Mouse (Mus musculus) hindbrain, postnatal 0 days (tissue): Measurements from ENCODE around the gene Atp5d. TPM values are rescaled to one million over a fixed set of nuclear protein-coding genes. Genes with fewer than 3 reads are reported as not detected.

ENCODE experiments used
- ATAC-seq: fragments of 200-750 bp; cut with Nextera tagmentation; 2 replicates; pipeline ENCODE4 v1.8.0; 2017; ENCODE audit warnings: mild to moderate bottlenecking, moderate TSS enrichment, moderate library complexity
- DNase-seq: peaks from one replicate; pipeline ENCODE4 v3.0.0-alpha.2; 2015; ENCODE audit warnings: low spot score
- H3K27ac ChIP-seq: fragments of 300-500 bp; sonication (generic); 2 replicates; pipeline ENCODE4 v1.5.1; 2014; ENCODE audit warnings: mild to moderate bottlenecking
- H3K27me3 ChIP-seq: fragments of 300-500 bp; sonication (generic); 2 replicates; pipeline ENCODE4 v1.6.1; 2014; ENCODE audit warnings: low read length, mixed read lengths; ENCODE audit not compliant: insufficient read depth
- H3K36me3 ChIP-seq: fragments of 300-500 bp; sonication (generic); 2 replicates; pipeline ENCODE4 v1.6.1; 2014; ENCODE audit warnings: low read length, mixed read lengths; ENCODE audit not compliant: insufficient read depth
- H3K4me1 ChIP-seq: fragments of 300-500 bp; sonication (generic); 2 replicates; pipeline ENCODE4 v1.6.1; 2014; ENCODE audit warnings: antibody characterized with exemption, low read length, mixed read lengths; ENCODE audit not compliant: insufficient read depth
- H3K4me2 ChIP-seq: fragments of 300-500 bp; sonication (generic); 2 replicates; pipeline ENCODE4 v1.6.1; 2014; ENCODE audit warnings: low read depth, mild to moderate bottlenecking, low read length, moderate library complexity, mixed read lengths
- H3K4me3 ChIP-seq: fragments of 300-500 bp; sonication (generic); 2 replicates; pipeline ENCODE4 v1.5.1; 2014; ENCODE audit warnings: low read length
- H3K9ac ChIP-seq: fragments of 300-500 bp; sonication (generic); replicated peaks from 2 replicates; pipeline ENCODE4 v1.6.1; 2014; ENCODE audit warnings: mild to moderate bottlenecking, low read length, moderate library complexity, mixed read lengths
- H3K9me3 ChIP-seq: fragments of 300-500 bp; sonication (generic); 2 replicates; pipeline ENCODE4 v1.6.1; 2016; ENCODE audit warnings: low read length, mixed read lengths
- CTCF ChIP-seq: IDR thresholded peaks from 2 replicates; pipeline ENCODE4 v1.5.1; 2016; ENCODE audit warnings: antibody characterized with exemption, control low read depth, low read depth
- WGBS: fragments of 180-500 bp; shearing (Covaris S2); extraction: QIAGEN DNeasy Blood & Tissue Kit; methylation state at CpG from one replicate; pipeline ENCODE4 v1.1.7; 2014; 5-methylcytosine and 5-hydroxymethylcytosine counted together
- polyA plus RNA-seq: library from polyadenylated mRNA; unstranded; fragments of >200 nt; fragmentation: Nextera tagmentation; extraction: Ambion mirVana; gene quantifications from 2 replicates; pipeline ENCODE4 v1.2.1, GENCODE M21; 2015
- total RNA-seq: library from RNA; depleted of rRNA; stranded (reverse); fragments of >200 nt; gene quantifications from 2 replicates; pipeline ENCODE4 v1.2.3, GENCODE M21; 2014; rRNA removed

Atp5d gene
- total RNA-seq (273 and 303 TPM in 2 replicates), polyA plus RNA-seq (733 and 736 TPM in 2 replicates)

DNA sequence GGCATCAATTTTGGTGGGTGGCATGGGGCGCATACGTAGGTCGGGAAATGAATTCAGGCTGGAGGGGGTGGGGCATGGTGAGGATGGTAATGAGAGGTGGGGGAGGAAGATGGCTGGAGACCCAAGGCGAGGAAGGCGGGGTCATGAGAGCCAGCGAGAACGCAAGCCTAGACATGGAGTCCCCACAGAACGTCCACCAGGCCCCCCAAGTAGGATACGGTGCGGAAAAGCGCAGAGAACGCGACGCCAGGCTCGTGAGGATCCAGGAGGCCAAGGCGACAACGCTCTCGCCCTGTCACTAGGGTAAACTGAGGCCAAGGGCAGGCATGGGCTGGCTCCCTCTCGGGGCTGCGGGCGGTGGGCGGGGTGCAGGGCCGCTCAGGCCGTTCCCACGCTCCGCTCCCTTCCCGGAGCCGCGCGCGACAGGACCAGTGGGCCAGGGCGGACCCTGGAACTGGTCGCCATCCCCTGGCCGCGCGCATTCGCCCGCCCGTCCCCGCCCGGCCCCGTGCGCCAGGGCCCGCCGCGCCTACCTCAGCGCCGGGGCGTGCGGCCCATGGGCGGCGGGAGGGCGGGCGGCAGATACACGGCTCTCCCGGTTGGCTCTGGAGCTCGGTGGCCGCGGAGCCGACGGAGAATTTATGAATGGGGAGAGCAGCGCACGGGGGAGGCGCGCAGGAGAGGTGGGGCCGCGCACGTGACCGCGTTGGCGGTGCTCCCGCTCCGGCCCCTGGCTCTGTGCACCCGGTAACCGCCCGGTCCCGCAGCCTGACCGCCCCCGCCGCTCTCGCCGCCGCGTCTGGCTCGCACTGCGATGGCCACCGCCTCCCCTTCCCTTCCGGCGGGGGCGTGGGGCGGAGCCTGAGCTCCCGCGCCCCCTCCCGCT is at the start of gene Atp5d:
Atp5d (plus strand) TSS at position 80 of the 886 bp plus-strand sequence.
- ATAC-seq (peak; percentile 16), DNase-seq (peak; percentile 89)
- H3K9ac ChIP-seq = peak within 1 kb of the TSS; percentile 86
- H3K27me3 ChIP-seq = no peaks in the 10 kb centered on the region
- H3K27ac ChIP-seq = peak within 1 kb of the TSS; percentile 97
- H3K36me3 ChIP-seq = peaks cover 18% of the 10 kb centered on the region
- no peaks in the 10 kb centered on the region for H3K9me3 ChIP-seq
- H3K4me3 ChIP-seq = peak within 1 kb of the TSS; percentile 76
- H3K4me2 ChIP-seq = peak within 1 kb of the TSS; percentile 91
- peaks cover 24% of the 10 kb centered on the region for H3K4me1 ChIP-seq
- no peak for TF ChIP-seq CTCF
- WGBS = under 1% methylated on average over 83 of the region's 94 CpGs

DNA sequence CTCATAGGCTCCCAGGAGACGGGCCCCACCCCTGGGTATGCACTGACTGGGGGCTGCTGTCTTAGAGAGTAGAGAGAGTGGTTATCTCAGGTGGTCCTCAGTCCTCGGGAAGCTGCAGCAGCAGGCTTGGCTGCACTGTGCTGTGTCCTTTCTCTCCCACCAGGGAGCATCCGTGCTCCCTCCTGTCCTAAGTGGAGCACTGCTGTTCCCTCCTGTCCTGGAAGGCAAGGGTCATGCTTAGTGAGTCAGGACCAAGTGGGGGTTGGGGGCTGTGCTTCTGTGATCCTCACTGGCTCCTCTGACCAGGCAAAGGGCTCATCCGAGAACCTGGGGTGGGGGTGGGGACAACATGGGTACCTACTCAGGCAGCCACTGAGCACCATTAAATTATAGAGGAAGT is 49.3 kb upstream of the Atp5d start:
- ATAC-seq (0 out of 2 replicates have a peak, but pooled peaks have one; percentile 24), DNase-seq (no peak)
- Histone ChIP-seq H3K27ac (no peak overlapping the region), H3K4me2 (no peak overlapping the region), H3K27me3 (no peaks in the 10 kb centered on the region), H3K36me3 (no peaks in the 10 kb centered on the region; the same call in 1 of the 2 replicates), H3K9ac (no peak overlapping the region), H3K4me1 (no peaks in the 10 kb centered on the region), H3K9me3 (no peaks in the 10 kb centered on the region), H3K4me3 (no peak overlapping the region)
- no peak for TF ChIP-seq CTCF
- WGBS = 59% methylated on average over 4 of the region's 4 CpGs

DNA sequence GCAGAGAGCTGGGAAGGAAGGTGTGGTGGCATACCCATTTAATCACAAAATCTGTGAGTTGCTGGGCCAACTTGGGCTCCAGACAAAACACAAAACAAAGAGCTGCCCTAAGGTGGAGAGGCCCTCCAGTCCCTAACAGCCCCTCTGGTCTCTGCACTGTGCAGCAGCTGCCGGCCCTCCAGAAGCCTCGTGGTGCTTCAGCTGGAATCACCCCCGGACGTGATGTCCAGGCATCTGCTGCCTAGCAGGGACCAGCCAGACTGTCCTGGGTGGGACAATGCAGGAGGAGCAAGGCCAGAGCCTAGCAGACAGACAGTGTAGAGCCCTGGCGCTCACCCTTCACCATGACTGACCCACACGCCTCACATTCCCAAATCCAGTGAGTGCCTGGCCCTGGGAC is 46.9 kb upstream of the Atp5d start:
- Histone ChIP-seq H3K4me1 (no peaks in the 10 kb centered on the region), H3K9ac (no peak overlapping the region), H3K36me3 (no peaks in the 10 kb centered on the region), H3K9me3 (no peaks in the 10 kb centered on the region), H3K27ac (no peak overlapping the region), H3K4me3 (no peak overlapping the region), H3K27me3 (no peaks in the 10 kb centered on the region), H3K4me2 (no peak overlapping the region)
- 75% methylated on average over 6 of the region's 6 CpGs for WGBS
- DNase-seq (no peak), ATAC-seq (no peak)
- no peak for TF ChIP-seq CTCF

DNA sequence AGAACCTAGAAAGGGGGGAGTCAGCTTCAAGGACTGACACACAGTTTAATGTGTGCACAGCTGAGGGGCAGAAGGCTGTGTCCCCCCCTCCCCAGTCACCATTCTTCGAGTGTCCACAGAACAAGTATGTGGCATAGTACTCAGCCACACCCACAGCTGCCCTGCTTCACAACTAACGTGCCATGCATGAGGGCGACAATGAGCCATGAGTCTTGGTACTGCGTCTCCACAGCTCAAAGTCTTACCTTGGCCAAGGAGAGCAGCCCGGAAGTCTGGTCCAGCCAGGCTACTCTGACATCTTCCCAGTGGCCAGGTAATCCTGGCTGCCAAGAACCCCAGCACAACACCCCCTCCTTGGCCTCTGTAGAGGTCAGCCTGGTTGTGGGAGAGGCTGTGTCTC is 45.7 kb upstream of the Atp5d start:
- ATAC-seq = no peak
- no peak overlapping the region for H3K4me3 ChIP-seq

DNA sequence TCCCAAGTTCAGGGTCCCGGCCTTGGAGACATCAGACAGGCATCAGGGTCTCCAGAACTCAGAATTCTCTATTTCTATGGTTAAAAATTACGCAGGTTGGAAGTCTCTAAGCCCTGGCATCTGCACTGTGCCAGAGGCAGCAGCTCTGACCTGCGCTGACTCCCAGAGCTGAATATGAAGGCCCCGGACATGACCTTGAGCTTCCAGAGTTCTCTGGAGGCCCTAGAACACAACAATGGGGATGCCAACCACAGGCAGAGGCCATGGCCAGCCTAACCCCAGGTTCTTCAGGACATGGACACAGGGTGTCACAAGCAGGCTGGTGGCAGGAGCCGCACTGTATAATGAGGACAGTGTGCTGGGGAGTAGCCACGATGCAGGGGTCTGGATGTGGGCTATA is 44.3 kb upstream of the Atp5d start:
- H3K27ac ChIP-seq = no peak overlapping the region
- no peak overlapping the region for H3K4me3 ChIP-seq
- H3K9me3 ChIP-seq = no peaks in the 10 kb centered on the region
- H3K27me3 ChIP-seq = no peaks in the 10 kb centered on the region
- 94% methylated on average over 6 of the region's 6 CpGs for WGBS
- DNase-seq = no peak
- no peaks in the 10 kb centered on the region for H3K36me3 ChIP-seq
- H3K4me1 ChIP-seq = no peaks in the 10 kb centered on the region
- TF ChIP-seq CTCF = no peak
- no peak overlapping the region for H3K4me2 ChIP-seq
- no peak overlapping the region for H3K9ac ChIP-seq
- no peak for ATAC-seq

More for the DNA sequence above, 45.7 kb upstream of the Atp5d start:
- no peak overlapping the region for H3K9ac ChIP-seq
- no peak overlapping the region for H3K4me2 ChIP-seq
- no peak for DNase-seq
- no peaks in the 10 kb centered on the region for H3K9me3 ChIP-seq
- H3K4me1 ChIP-seq = no peaks in the 10 kb centered on the region
- H3K36me3 ChIP-seq = no peaks in the 10 kb centered on the region
- 81% methylated on average over 5 of the region's 5 CpGs for WGBS
- no peaks in the 10 kb centered on the region for H3K27me3 ChIP-seq
- no peak overlapping the region for H3K27ac ChIP-seq
- no peak for TF ChIP-seq CTCF

DNA sequence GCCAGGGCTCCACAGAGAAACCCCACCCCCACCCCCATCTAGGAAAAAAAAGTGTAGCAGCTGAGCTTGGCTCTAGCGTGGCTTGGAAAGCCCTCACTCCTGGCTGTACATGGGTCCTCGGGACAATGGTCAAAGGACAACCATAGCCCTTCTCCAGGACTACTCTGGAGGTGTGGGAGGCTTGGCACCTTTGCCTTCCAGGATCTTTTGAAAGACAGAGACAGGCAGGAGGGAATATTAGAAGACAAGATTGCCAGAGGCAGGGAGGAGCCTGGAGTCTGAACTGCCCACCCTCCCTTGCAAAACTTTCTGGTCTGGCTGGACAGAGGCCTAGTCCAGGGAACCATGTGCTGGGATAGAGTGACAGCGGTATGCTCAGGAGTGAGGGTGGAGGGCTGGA is 43.7 kb upstream of the Atp5d start:
- H3K36me3 ChIP-seq = no peaks in the 10 kb centered on the region
- ATAC-seq (no peak), DNase-seq (no peak)
- WGBS = 81% methylated on average over 3 of the region's 3 CpGs
- H3K4me2 ChIP-seq = no peak overlapping the region
- H3K27ac ChIP-seq = no peak overlapping the region
- TF ChIP-seq CTCF = no peak
- no peaks in the 10 kb centered on the region for H3K4me1 ChIP-seq
- no peak overlapping the region for H3K4me3 ChIP-seq
- no peaks in the 10 kb centered on the region for H3K27me3 ChIP-seq
- no peaks in the 10 kb centered on the region for H3K9me3 ChIP-seq
- H3K9ac ChIP-seq = no peak overlapping the region

DNA sequence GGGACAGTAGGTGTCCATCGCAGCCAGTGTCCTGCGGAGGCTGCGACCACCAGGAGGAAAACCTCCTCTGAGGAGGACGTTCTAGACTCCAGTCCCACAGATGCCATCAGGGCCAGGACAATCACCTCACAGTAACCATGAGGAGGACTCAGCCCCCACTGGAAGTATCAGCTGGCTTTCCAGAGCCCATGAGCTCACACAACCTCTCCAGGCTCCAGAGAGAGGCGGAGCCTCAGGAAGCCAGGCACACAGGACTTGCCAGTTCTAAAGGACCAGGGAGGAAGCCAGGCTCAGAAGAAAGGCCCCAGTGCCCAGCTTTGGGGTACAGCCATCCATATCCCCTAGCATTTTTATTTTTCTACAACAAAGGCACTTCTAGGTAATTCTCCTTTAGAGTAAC is 42.9 kb upstream of the Atp5d start:
- Histone ChIP-seq H3K9me3 (no peaks in the 10 kb centered on the region), H3K36me3 (no peaks in the 10 kb centered on the region), H3K4me1 (no peaks in the 10 kb centered on the region), H3K27me3 (no peaks in the 10 kb centered on the region), H3K27ac (no peak overlapping the region), H3K9ac (no peak overlapping the region), H3K4me3 (no peak overlapping the region), H3K4me2 (no peak overlapping the region)
- WGBS = 84% methylated on average over 5 of the region's 5 CpGs
- TF ChIP-seq CTCF = no peak
- DNase-seq (no peak), ATAC-seq (no peak)
